Mouse (Mus musculus) liver, postnatal 0 days (tissue): ENCODE data around the gene Rbpj. TPM values are rescaled to one million over a fixed set of nuclear protein-coding genes. Genes with fewer than 3 reads are reported as not detected.
A peak's percentile ranks its signal among the peaks of the same experiment; 100 is the strongest.

Source experiments
- ATAC-seq: fragments of 200-750 bp; cut with Nextera tagmentation; 2 replicates; pipeline ENCODE4 v1.8.0; 2017; ENCODE audit warnings: mild to moderate bottlenecking, moderate library complexity
- DNase-seq: peaks from one replicate; pipeline ENCODE4 v3.0.0-alpha.2; 2016
- H3K27ac ChIP-seq: fragments of 300-500 bp; sonication (generic); 2 replicates; pipeline ENCODE4 v1.5.1; 2014; ENCODE audit warnings: antibody characterized with exemption, moderate library complexity, mild to moderate bottlenecking, low read depth
- H3K27me3 ChIP-seq: fragments of 300-500 bp; sonication (generic); 2 replicates; pipeline ENCODE4 v1.6.1; 2014; ENCODE audit warnings: low read length, control low read depth, mixed read lengths; ENCODE audit not compliant: insufficient read depth
- H3K36me3 ChIP-seq: fragments of 300-500 bp; sonication (generic); replicated peaks from 2 replicates; pipeline ENCODE4 v1.6.1; 2014; ENCODE audit warnings: mild to moderate bottlenecking, control low read depth, low read length, moderate library complexity, mixed read lengths; ENCODE audit not compliant: insufficient read depth
- H3K4me1 ChIP-seq: fragments of 300-500 bp; sonication (generic); 2 replicates; pipeline ENCODE4 v1.6.1; 2014; ENCODE audit warnings: antibody characterized with exemption, mild to moderate bottlenecking, control low read depth; ENCODE audit not compliant: insufficient read depth
- H3K4me2 ChIP-seq: fragments of 300-500 bp; sonication (generic); 2 replicates; pipeline ENCODE4 v1.6.1; 2014; ENCODE audit warnings: low read depth, mild to moderate bottlenecking, low read length, moderate library complexity, mixed read lengths
- H3K4me3 ChIP-seq: fragments of 300-500 bp; sonication (generic); 2 replicates; pipeline ENCODE4 v1.5.1; 2014; ENCODE audit warnings: low read depth, low read length
- H3K9ac ChIP-seq: fragments of 300-500 bp; sonication (generic); replicated peaks from 2 replicates; pipeline ENCODE4 v1.6.1; 2014; ENCODE audit warnings: mild to moderate bottlenecking, moderate library complexity
- H3K9me3 ChIP-seq: fragments of 300-500 bp; sonication (generic); 2 replicates; pipeline ENCODE4 v1.6.1; 2016; ENCODE audit warnings: mild to moderate bottlenecking, control low read depth, low read length, mixed read lengths
- CTCF ChIP-seq: sonication (generic); IDR thresholded peaks from 2 replicates; pipeline ENCODE4 v1.5.1; 2016; ENCODE audit warnings: antibody characterized with exemption, low read depth
- EP300 ChIP-seq: IDR thresholded peaks from 2 replicates; pipeline ENCODE4 v1.6.1; 2016; ENCODE audit warnings: antibody characterized with exemption, low read depth, mild to moderate bottlenecking
- WGBS: fragments of 180-500 bp; shearing (Covaris S2); extraction: QIAGEN DNeasy Blood & Tissue Kit; methylation state at CpG from one replicate; pipeline ENCODE4 v1.1.7; 2014; ENCODE audit not compliant: insufficient replicate concordance; 5-methylcytosine and 5-hydroxymethylcytosine counted together
- polyA plus RNA-seq: library from polyadenylated mRNA; unstranded; fragments of >200 nt; fragmentation: Nextera tagmentation; extraction: Ambion mirVana; gene quantifications from 2 replicates; pipeline ENCODE4 v1.2.1, GENCODE M21; 2015

The Rbpj gene
- polyA plus RNA-seq, 1 experiment from 2014 or later, result 6.1 TPM

GRCm38 (mm10) chr5:53499571-53499970 is 33.6 kb downstream of the Rbpj start:
- DNase-seq, result no peak

DNA sequence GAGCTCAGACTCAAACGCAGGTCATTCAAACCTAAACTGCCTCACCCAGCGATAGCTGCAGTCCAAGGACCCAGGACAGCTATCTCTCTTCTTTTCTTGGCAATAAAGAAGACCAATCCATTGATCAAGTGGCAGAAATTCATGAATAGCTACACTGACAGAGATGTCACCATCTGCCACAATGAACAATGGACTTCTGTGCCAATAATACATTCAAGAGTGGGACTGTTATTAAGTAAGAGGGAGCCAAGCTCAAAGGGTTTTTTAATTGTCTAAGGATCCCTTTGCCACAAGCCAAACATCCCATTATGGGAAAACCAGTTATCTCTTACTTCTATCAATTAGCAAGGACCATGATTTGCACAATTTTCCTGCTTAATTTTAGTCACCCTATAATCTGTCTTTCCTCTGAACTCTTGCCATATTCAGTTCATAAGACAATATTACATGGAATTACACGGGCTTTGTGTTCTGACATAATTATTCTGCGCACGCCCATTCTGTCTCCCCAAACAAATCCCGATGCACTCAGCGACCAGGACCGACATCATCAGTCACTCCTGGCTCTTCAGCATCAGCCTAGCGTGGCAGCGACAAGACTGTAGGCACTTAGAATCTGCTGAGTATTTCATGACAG is 34.7 kb downstream of the Rbpj start:
- TF ChIP-seq CTCF (no peak), EP300 (no peak)
- Histone ChIP-seq H3K9ac (no peak overlapping the region), H3K36me3 (no peaks in the 10 kb centered on the region), H3K27ac (no peak overlapping the region), H3K4me2 (no peak overlapping the region), H3K9me3 (no peaks in the 10 kb centered on the region), H3K27me3 (no peaks in the 10 kb centered on the region), H3K4me1 (no peaks in the 10 kb centered on the region), H3K4me3 (no peak overlapping the region)
- no peak for DNase-seq
- WGBS, result 74% methylated on average over 10 of the region's 10 CpGs
- ATAC-seq, result no peak

More at GRCm38 (mm10) chr5:53499571-53499970, 33.6 kb downstream of the Rbpj start:
- Histone ChIP-seq H3K27ac (no peak overlapping the region), H3K4me2 (no peak overlapping the region), H3K9ac (no peak overlapping the region), H3K27me3 (no peaks in the 10 kb centered on the region), H3K4me3 (no peak overlapping the region), H3K9me3 (no peaks in the 10 kb centered on the region), H3K4me1 (no peaks in the 10 kb centered on the region), H3K36me3 (no peaks in the 10 kb centered on the region)
- 70% methylated on average over 3 of the region's 3 CpGs for WGBS
- ATAC-seq, result no peak
- no peak for TF ChIP-seq CTCF
- TF ChIP-seq EP300, result no peak

- H3K36me3 ChIP-seq, result no peaks in the 10 kb centered on the region
- H3K9me3 ChIP-seq, result no peaks in the 10 kb centered on the region
- no peak overlapping the region for H3K4me3 ChIP-seq
- no peak overlapping the region for H3K4me2 ChIP-seq
- DNase-seq, result no peak
- no peak overlapping the region for H3K27ac ChIP-seq
- no peak for TF ChIP-seq CTCF
- 44% methylated on average over 2 of the region's 3 CpGs for WGBS
- no peaks in the 10 kb centered on the region for H3K27me3 ChIP-seq
- no peaks in the 10 kb centered on the region for H3K4me1 ChIP-seq
- no peak for ATAC-seq
- no peak overlapping the region for H3K9ac ChIP-seq
Observed at GRCm38 (mm10) chr5:53503261-53503660, 37.3 kb downstream of the Rbpj start.

DNA sequence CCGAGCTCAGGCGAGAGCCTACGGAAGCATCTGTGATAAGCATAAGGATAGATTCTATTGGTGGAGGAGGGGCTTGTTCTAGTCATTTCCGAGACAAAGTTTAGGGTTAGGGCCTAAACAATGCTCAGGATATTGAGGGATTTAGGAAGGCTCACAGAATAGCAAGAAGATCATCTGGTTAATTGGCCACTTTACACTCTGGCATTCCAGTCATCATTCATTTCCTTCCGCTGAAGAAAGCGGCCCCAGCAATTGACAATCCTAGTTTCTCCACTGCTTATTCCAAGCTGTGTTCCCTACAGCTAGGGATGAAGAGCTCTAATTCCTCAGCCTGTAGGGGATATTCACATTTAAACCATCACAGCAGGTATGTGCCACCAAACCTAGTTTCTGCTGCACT is 39.8 kb downstream of the Rbpj start:
- TF ChIP-seq EP300, result no peak
- no peak for TF ChIP-seq CTCF
- DNase-seq (no peak), ATAC-seq (no peak)
- Histone ChIP-seq H3K9me3 (no peaks in the 10 kb centered on the region), H3K4me2 (no peak overlapping the region), H3K4me3 (no peak overlapping the region), H3K27ac (no peak overlapping the region), H3K4me1 (peaks cover 7% of the 10 kb centered on the region; the same call in 1 of the 2 replicates), H3K9ac (no peak overlapping the region), H3K36me3 (no peaks in the 10 kb centered on the region), H3K27me3 (no peaks in the 10 kb centered on the region)
- WGBS, result 68% methylated on average over 6 of the region's 6 CpGs

- peaks cover 7% of the 10 kb centered on the region; the same call in 1 of the 2 replicates for H3K4me1 ChIP-seq
- H3K36me3 ChIP-seq, result no peaks in the 10 kb centered on the region
- WGBS, result 71% methylated on average over 5 of the region's 5 CpGs
- no peaks in the 10 kb centered on the region for H3K27me3 ChIP-seq
- no peak for ATAC-seq
- H3K27ac ChIP-seq, result no peak overlapping the region
- no peak overlapping the region for H3K4me3 ChIP-seq
- no peak for DNase-seq
- H3K9me3 ChIP-seq, result no peaks in the 10 kb centered on the region
- TF ChIP-seq CTCF (no peak), EP300 (no peak)
- H3K4me2 ChIP-seq, result no peak overlapping the region
- no peak overlapping the region for H3K9ac ChIP-seq
Observed at GRCm38 (mm10) chr5:53507371-53507770, 41.4 kb downstream of the Rbpj start.

DNA sequence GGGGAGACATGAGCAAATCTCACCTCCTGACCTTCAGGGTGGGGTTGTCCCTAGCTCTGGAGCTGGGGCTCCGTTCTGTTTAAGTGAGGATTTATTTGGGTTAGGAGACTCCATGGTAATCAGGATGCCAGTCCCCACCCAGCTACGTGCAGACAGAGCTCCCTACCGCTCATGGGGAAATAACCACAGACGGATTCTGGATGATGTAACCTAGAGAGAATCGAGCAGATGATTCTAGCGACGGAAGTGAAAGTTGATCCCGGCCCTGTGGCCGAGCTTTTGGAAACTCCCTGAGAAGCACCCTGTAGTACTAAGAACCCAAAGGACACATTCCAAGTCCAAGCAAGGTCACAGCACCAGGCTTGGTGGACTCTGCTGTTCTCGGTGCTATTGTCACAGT is 43.5 kb downstream of the Rbpj start:
- 59% methylated on average over 10 of the region's 10 CpGs for WGBS
- DNase-seq, result no peak
- no peaks in the 10 kb centered on the region for H3K9me3 ChIP-seq
- H3K4me2 ChIP-seq, result no peak overlapping the region
- no peaks in the 10 kb centered on the region for H3K36me3 ChIP-seq
- no peak overlapping the region for H3K4me3 ChIP-seq
- no peak overlapping the region for H3K27ac ChIP-seq
- no peaks in the 10 kb centered on the region for H3K27me3 ChIP-seq
- no peak for ATAC-seq
- peaks cover 7% of the 10 kb centered on the region; the same call in 1 of the 2 replicates for H3K4me1 ChIP-seq
- no peak overlapping the region for H3K9ac ChIP-seq
- TF ChIP-seq EP300 (no peak), CTCF (no peak)

DNA sequence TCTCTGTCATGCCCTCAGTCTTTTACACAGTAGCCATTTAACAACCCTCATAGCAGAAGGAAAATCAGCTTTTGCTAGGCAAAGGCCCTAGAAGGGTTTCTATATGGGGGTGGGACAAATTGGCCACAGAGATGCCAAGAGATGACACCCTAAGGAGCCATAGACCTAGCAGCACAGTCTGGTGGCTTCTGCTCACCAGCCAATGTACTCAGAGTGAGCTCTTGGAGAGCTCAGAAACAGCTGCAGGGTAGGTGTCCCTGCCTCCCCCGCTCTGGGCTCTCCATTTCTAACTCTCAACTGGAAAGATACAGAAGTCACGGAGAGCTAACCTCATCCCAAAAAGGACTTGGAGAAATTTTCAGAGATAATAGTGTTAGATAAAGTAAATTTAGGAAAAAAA is 44.0 kb downstream of the Rbpj start:
- Histone ChIP-seq H3K9me3 (no peaks in the 10 kb centered on the region), H3K9ac (no peak overlapping the region), H3K36me3 (no peaks in the 10 kb centered on the region), H3K4me3 (no peak overlapping the region), H3K4me1 (peaks cover 7% of the 10 kb centered on the region; the same call in 1 of the 2 replicates), H3K4me2 (0 out of 2 replicates have a peak overlapping the region, but pooled peaks have one; percentile 9), H3K27ac (no peak overlapping the region), H3K27me3 (no peaks in the 10 kb centered on the region)
- TF ChIP-seq CTCF (no peak), EP300 (no peak)
- ATAC-seq (no peak), DNase-seq (no peak)
- 78% methylated on average over 2 of the region's 2 CpGs for WGBS
